Mouse (Mus musculus) testis, adult 2 months (tissue): ENCODE results near the gene Rtf2.

Experiments
- CTCF ChIP-seq: fragments of 200-500 bp; IDR thresholded peaks from 2 replicates; pipeline ENCODE4 v1.5.1; 2012; ENCODE audit warnings: low read depth, mild to moderate bottlenecking, inconsistent platforms, low read length, moderate library complexity; ENCODE audit not compliant: control insufficient read depth, insufficient read depth, insufficient replicate concordance
- POLR2A ChIP-seq: fragments of 200-500 bp; IDR thresholded peaks from 2 replicates; pipeline ENCODE4 v1.6.1; 2012; ENCODE audit warnings: low read depth, mild to moderate bottlenecking, inconsistent platforms, low read length, moderate library complexity; ENCODE audit not compliant: control insufficient read depth

DNA sequence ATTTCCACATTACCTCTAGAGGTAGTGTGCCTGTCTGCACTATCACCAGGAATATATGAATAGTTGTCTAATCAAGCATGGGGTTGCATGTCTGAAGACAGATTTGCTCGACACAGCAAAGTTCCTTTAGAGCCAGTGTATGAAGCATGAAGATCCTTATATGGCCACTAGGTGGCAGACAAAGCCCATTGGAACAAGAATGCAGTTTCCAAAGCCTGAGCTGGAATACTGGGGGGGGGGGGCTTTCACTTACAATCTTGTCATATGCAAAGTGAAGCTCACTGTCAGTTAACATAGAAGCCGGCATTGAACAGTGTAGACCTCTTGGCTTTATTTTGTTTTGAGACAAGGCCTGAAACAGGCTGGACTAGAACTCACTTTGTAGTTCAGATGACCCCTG, 37.5 kb downstream of the Rtf2 start:
- no peak; the same call in 1 of the 2 replicates for TF ChIP-seq CTCF
- TF ChIP-seq POLR2A: no peak
